Mouse (Mus musculus): ENCODE data around the gene Sycp1. TPM values are rescaled to one million over a fixed set of nuclear protein-coding genes. Genes with fewer than 3 reads are reported as not detected.

Sycp1 gene
- polyA plus RNA-seq, 1 experiment from 2014 or later: not detected

GRCm38 (mm10) chr3:102938100-102938499 lies 2.2 kb upstream of the Sycp1 start:
- H3K27me3 ChIP-seq: no peaks in the 10 kb centered on the region
- no peaks in the 10 kb centered on the region for H3K9me3 ChIP-seq
- WGBS: 88% methylated on average over 1 of the region's 1 CpGs
- no peak overlapping the region for H3K9ac ChIP-seq (replicated peaks)
- no peaks in the 10 kb centered on the region for H3K36me3 ChIP-seq
- H3K4me3 ChIP-seq: no peak overlapping the region
- H3K4me2 ChIP-seq (replicated peaks): no peak overlapping the region
- no peak for ATAC-seq (replicated peaks)
- H3K4me1 ChIP-seq: 0 out of 2 replicates have a peak, but pooled peaks cover 4% of the 10 kb centered on the region
- H3K27ac ChIP-seq (replicated peaks): no peak overlapping the region; the same call in 1 of the 2 replicates

- no peak overlapping the region for H3K9ac ChIP-seq (replicated peaks)
- no peak overlapping the region for H3K4me2 ChIP-seq (replicated peaks)
- WGBS: 95% methylated on average over 1 of the region's 1 CpGs
- no peaks in the 10 kb centered on the region for H3K36me3 ChIP-seq
- no peaks in the 10 kb centered on the region for H3K27me3 ChIP-seq
- no peak overlapping the region for H3K27ac ChIP-seq (replicated peaks)
- H3K4me3 ChIP-seq: no peak overlapping the region
- ATAC-seq (replicated peaks): no peak
- no peaks in the 10 kb centered on the region for H3K9me3 ChIP-seq
- H3K4me1 ChIP-seq: no peaks in the 10 kb centered on the region
Measured at GRCm38 (mm10) chr3:102899136-102899535, 36.8 kb downstream of the Sycp1 start.

GRCm38 (mm10) chr3:102880529-102880928 lies 55.4 kb downstream of the Sycp1 start:
- Histone ChIP-seq H3K9me3 (no peaks in the 10 kb centered on the region), H3K4me3 (no peak overlapping the region), H3K4me2 (replicated peaks) (no peak overlapping the region), H3K27me3 (no peaks in the 10 kb centered on the region), H3K36me3 (no peaks in the 10 kb centered on the region), H3K27ac (replicated peaks) (no peak overlapping the region), H3K4me1 (no peaks in the 10 kb centered on the region), H3K9ac (replicated peaks) (no peak overlapping the region)
- no peak for ATAC-seq (replicated peaks)
- 80% methylated on average over 4 of the region's 4 CpGs for WGBS

- Histone ChIP-seq H3K9ac (replicated peaks) (no peak overlapping the region), H3K9me3 (no peaks in the 10 kb centered on the region), H3K4me1 (no peaks in the 10 kb centered on the region), H3K27me3 (no peaks in the 10 kb centered on the region), H3K36me3 (no peaks in the 10 kb centered on the region), H3K4me3 (no peak overlapping the region), H3K27ac (replicated peaks) (no peak overlapping the region), H3K4me2 (replicated peaks) (no peak overlapping the region)
- ATAC-seq (replicated peaks): no peak
Measured at GRCm38 (mm10) chr3:102848661-102849060, 87.2 kb downstream of the Sycp1 start.

GRCm38 (mm10) chr3:102842386-102842785 lies 93.5 kb downstream of the Sycp1 start:
- Histone ChIP-seq H3K9me3 (no peaks in the 10 kb centered on the region), H3K4me3 (no peak overlapping the region), H3K4me1 (no peaks in the 10 kb centered on the region), H3K27ac (replicated peaks) (no peak overlapping the region), H3K27me3 (no peaks in the 10 kb centered on the region), H3K9ac (replicated peaks) (no peak overlapping the region), H3K4me2 (replicated peaks) (no peak overlapping the region), H3K36me3 (no peaks in the 10 kb centered on the region)
- WGBS: 58% methylated on average over 1 of the region's 1 CpGs
- no peak for ATAC-seq (replicated peaks)

GRCm38 (mm10) chr3:102803937-102804336 lies 132.0 kb downstream of the Sycp1 start:
- no peaks in the 10 kb centered on the region for H3K36me3 ChIP-seq
- no peak overlapping the region for H3K9ac ChIP-seq (replicated peaks)
- no peak overlapping the region for H3K4me2 ChIP-seq (replicated peaks)
- no peaks in the 10 kb centered on the region for H3K9me3 ChIP-seq
- WGBS: 6% methylated on average over 3 of the region's 3 CpGs
- H3K27me3 ChIP-seq: 0 out of 2 replicates have a peak, but pooled peaks cover 3% of the 10 kb centered on the region
- H3K4me1 ChIP-seq: no peaks in the 10 kb centered on the region
- no peak for ATAC-seq (replicated peaks)
- H3K27ac ChIP-seq (replicated peaks): no peak overlapping the region
- H3K4me3 ChIP-seq: no peak overlapping the region

- H3K9me3 ChIP-seq: no peaks in the 10 kb centered on the region
- H3K4me1 ChIP-seq: no peaks in the 10 kb centered on the region
- H3K4me3 ChIP-seq: no peak overlapping the region
- no peak overlapping the region for H3K27ac ChIP-seq (replicated peaks)
- no peaks in the 10 kb centered on the region for H3K36me3 ChIP-seq
- H3K9ac ChIP-seq (replicated peaks): no peak overlapping the region
- no peak for ATAC-seq (replicated peaks)
- no peaks in the 10 kb centered on the region for H3K27me3 ChIP-seq
- no peak overlapping the region for H3K4me2 ChIP-seq (replicated peaks)
- WGBS: 46% methylated on average over 4 of the region's 4 CpGs
Measured at GRCm38 (mm10) chr3:102787369-102787768, 148.5 kb downstream of the Sycp1 start.

GRCm38 (mm10) chr3:102782618-102783017 lies 153.3 kb downstream of the Sycp1 start, which contains the start of gene Tshb:
Gene Tshb, minus strand, starts transcription at chr3:102782718.
- no peak within 1 kb of the TSS for H3K4me3 ChIP-seq
- no peaks in the 10 kb centered on the region for H3K9me3 ChIP-seq
- no peak for ATAC-seq (replicated peaks)
- 87% methylated on average over 2 of the region's 2 CpGs for WGBS
- H3K36me3 ChIP-seq: no peaks in the 10 kb centered on the region
- no peaks in the 10 kb centered on the region for H3K4me1 ChIP-seq
- H3K27ac ChIP-seq (replicated peaks): no peak within 1 kb of the TSS
- H3K9ac ChIP-seq (replicated peaks): no peak within 1 kb of the TSS
- H3K27me3 ChIP-seq: no peaks in the 10 kb centered on the region
- no peak within 1 kb of the TSS for H3K4me2 ChIP-seq (replicated peaks)

- no peak overlapping the region for H3K27ac ChIP-seq (replicated peaks)
- H3K36me3 ChIP-seq: no peaks in the 10 kb centered on the region
- 93% methylated on average over 4 of the region's 4 CpGs for WGBS
- H3K9me3 ChIP-seq: no peaks in the 10 kb centered on the region
- H3K27me3 ChIP-seq: no peaks in the 10 kb centered on the region
- no peak overlapping the region for H3K4me3 ChIP-seq
- H3K4me2 ChIP-seq (replicated peaks): no peak overlapping the region
- no peak overlapping the region for H3K9ac ChIP-seq (replicated peaks)
- ATAC-seq (replicated peaks): no peak
- H3K4me1 ChIP-seq: no peaks in the 10 kb centered on the region
Measured at GRCm38 (mm10) chr3:102773018-102773417, 162.9 kb downstream of the Sycp1 start.

Other genes starting within 250 kb of the Sycp1 start
- 6.7 and 7.5 TPM in 2 replicates for gene Tspan2, start 201.6 kb downstream of the Sycp1 start, polyA plus RNA-seq (2015; fragmentation: Nextera tagmentation; extraction: Ambion mirVana)
- 0.08 and 0.37 TPM in 2 replicates for gene Tshb, start 153.4 kb downstream of the Sycp1 start, polyA plus RNA-seq (2015; fragmentation: Nextera tagmentation; extraction: Ambion mirVana)
- gene Nr1h5, start 28.0 kb upstream of the Sycp1 start, polyA plus RNA-seq (2015; fragmentation: Nextera tagmentation; extraction: Ambion mirVana): 0.13 TPM in 2 replicates
- gene Sike1, start 59.6 kb upstream of the Sycp1 start, polyA plus RNA-seq (2015; fragmentation: Nextera tagmentation; extraction: Ambion mirVana): 54.9 and 55.8 TPM in 2 replicates
- gene Csde1, start 84.3 kb upstream of the Sycp1 start, polyA plus RNA-seq (2015; fragmentation: Nextera tagmentation; extraction: Ambion mirVana): 455 and 463 TPM in 2 replicates
- gene Nras, start 122.2 kb upstream of the Sycp1 start, polyA plus RNA-seq (2015; fragmentation: Nextera tagmentation; extraction: Ambion mirVana): 120 and 122 TPM in 2 replicates
- gene Ampd1, start 137.9 kb upstream of the Sycp1 start, polyA plus RNA-seq (2015; fragmentation: Nextera tagmentation; extraction: Ambion mirVana): 0.09 TPM in 1 of 2 replicates, not detected in the other
- gene Dennd2c, start 166.5 kb upstream of the Sycp1 start, polyA plus RNA-seq (2015; fragmentation: Nextera tagmentation; extraction: Ambion mirVana): 0.84 and 1.4 TPM in 2 replicates
- 244 and 247 TPM in 2 replicates for gene Bcas2, start 235.6 kb upstream of the Sycp1 start, polyA plus RNA-seq (2015; fragmentation: Nextera tagmentation; extraction: Ambion mirVana)

Measured in forebrain, embryonic 15.5 days (tissue).